Mouse (Mus musculus): ENCODE measurements at regions not wholly inside any gene's neighbourhood (a gene's known extent, or its start where the extent isn't known, plus 50 kb on each side); places are given as distances from the start of the nearest gene placed in this dataset.

DNA sequence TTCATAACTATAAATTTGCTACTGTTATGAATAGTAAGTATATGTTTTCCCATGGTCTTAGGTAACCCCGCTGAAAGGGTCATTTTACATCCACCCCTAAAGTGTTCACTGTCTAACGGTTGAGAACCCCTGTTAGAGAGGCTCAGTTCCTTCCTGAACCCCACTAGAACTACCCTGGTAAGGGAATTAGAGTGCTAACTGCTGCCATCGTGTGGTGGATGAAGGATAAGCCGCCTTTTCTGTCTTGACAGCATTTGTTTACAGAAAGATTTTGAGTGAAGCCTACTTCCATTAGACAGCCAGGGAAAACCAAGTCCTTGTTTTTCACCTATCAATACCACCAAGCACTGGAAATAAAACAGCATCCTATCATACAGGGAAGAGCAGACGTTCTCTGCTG, 90.3 kb upstream of the Tbx22 start:
- no peaks in the 10 kb centered on the region for H3K9me3 ChIP-seq (ENCODE audit: control insufficient read depth, low read length)
- H3K4me3 ChIP-seq (replicated peaks; ENCODE audit: low read depth, low read length), result no peak overlapping the region
- no peak for ATAC-seq (ENCODE audit: low FRiP score, low TSS enrichment)
- 24% methylated on average over 5 of the region's 5 CpGs for WGBS
- no peaks in the 10 kb centered on the region for H3K4me1 ChIP-seq (ENCODE audit: control insufficient read depth, insufficient read depth, low read length)
- H3K9ac ChIP-seq (replicated peaks; ENCODE audit: low read length), result no peak overlapping the region
- no peaks in the 10 kb centered on the region for H3K36me3 ChIP-seq (ENCODE audit: control insufficient read depth, insufficient read depth, low read length)
- H3K4me2 ChIP-seq (ENCODE audit: low read length), result no peak overlapping the region
- H3K27ac ChIP-seq (replicated peaks; ENCODE audit: low read depth, low read length), result no peak overlapping the region
- H3K27me3 ChIP-seq (ENCODE audit: control insufficient read depth, insufficient read depth, low read length), result no peaks in the 10 kb centered on the region
- peak; percentile 52 for DNase-seq
